Mouse (Mus musculus): ENCODE data around the gene S100a13.

Gene S100a13

DNA sequence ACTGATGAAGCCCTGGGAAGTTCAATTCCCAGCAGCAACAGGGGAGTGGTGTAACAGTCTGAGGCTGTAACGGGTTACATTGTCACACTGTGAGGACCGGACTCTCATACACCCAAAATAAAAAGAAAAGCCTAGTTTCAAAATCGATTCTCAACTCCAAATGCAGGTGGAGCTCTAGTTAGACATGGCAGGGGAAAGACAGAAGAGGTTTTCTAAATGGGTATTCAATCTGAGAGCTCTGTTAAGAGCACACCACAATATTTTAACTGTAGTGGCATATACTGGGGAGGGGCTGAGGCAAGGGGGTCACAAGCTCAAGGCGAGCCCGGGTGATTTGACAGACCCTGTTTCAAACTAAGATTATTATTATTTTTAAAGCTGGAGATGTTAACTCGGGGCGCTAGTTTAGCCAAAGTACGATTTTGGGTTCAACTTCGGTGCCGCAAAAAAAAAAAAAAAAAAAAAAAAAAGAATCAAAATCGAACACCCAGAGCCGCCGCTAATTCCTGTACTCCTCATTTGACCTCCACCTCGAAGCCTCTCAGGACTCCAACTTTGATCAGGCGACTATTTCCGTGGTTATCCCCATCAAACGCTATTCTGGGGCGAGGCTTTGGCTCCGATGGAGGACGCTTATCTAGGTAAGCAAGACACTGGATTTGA, 5.8 kb upstream of the S100a13 start:
- no peak for DNase-seq

DNA sequence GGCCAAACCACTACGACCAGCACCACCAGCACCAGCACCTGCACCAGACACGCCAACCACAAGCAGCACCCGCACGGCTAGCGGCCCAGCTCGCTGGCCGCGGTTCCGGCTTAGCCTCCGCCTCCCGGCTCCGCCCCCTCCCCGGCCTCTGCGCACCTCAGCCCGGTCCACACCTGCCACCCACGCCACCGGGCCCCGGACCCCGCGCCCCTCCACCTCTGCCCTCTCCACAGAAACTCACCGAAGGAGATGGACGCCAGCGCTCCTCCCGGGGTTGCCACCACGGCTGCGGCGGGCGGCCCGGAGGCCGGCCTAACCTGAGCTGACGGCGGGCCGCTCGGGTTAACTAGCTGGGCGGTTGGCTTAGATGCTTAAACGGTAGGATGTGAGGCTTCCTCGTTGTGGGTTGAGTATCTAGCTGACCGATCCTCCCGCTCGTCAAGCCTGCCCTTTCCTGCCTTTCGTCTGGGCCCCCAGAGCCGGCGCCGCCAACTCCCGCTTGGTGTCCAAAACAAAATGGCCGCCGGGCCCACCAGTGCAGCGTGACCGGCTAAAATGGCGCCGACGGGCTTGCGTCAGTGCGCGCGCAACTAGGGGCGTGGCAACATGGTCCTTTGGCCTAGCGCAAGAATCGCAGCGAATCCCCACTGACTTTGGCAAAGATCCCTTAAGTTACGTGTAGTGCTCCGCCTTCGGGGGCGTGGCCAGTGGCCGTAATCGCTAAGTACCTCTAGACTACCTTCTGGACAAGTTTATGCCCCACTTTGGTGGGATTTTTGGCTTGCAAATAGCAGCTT, 5.1 kb upstream of the S100a13 start, which contains the start of gene Chtop:
Chtop (minus strand) TSS at position 549 of the 797 bp plus-strand sequence.
- peak; percentile 99 to 100 for DNase-seq

DNA sequence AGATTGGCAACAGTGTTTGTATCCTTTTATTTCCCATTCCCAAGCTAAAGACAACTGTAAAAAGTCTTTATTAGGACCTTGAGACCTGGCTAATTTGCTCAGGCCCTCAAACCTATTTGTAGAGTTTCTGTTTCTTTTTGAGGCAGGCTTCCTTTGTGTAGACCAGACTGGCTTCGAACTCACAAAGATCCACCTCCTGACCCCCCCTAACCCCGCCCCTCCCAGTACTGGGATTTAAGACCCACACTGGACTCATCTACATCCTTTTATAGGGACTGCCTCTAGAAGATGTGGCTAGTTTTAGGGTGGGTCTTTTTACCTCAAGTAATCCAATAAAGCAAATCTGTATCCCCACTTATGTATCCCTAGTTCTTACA, 4.5 kb upstream of the S100a13 start:
- DNase-seq = no peak

DNA sequence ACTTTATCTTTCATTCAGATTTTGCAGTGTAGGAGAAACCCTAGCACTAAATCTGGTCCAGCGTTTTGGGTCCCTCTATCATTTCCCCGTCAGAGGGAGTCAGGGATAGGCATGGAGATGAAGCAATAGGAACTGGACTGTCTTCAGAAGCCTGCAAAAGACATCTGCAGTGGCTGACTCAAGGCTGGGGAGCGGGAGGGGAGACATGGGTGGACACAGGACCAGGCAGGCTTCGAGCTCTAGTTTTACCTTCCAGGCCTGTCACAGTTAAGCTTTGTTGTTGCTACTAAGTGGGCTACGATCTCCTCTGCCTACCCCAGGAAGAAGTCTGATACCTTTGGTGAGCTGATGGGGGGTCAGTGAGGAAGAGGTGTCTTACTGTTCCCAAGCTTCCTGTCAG, 2.0 kb upstream of the S100a13 start:
- no peak for DNase-seq

DNA sequence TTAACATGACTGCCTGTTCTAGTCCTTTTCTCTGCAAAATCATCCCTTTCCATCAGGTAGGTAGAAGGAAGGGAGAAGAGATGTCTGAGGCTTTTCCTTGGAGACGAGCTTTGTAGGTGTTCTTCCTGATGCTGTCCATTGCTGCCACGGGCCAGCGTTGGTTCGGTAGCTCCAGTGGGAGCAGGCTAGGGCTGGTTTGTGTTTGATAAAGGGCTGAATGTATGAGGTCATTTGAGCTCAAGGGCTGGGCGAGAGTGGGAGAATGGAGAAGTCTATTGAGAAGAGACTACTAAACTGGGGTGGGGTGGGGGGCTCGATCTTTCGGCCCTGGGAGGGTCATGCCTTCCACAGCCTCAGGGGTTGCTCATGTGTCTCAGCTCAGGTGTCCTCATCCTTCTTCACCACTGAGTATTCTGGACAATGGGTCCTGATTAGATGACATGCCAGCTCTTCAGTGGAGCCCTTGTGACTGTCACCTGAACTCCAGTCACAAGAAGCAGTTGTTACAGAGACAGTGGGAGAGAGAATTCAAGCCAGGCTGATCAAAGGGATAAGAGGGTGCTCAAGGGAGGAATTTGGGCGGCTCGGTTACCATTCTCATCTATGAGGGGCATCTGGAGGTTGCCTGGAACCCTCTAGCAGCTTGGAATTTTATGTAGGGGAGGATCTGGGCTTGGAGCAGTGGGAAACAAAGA, 1.1 kb upstream of the S100a13 start:
- DNase-seq = no peak

DNA sequence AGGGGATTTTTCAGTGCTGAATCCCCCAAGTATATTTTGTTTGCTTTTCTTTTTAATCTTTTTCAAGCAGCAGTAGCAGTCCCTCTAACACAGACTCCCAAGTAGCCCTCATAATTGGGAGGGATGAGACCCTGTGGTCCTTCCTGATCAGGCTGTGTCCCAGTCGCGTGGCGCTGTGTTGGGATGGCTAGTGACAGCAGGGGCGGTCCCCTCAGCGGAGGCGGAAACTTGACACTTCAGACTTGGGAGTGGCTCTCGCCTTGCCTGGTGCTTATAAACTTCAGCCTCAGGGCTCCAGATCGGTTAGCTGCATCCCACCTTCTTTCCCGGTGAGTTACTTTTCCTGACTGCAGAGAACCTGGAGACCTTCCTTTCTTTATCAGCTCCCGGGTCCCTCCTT, 456 bp downstream of the S100a13 start:
- no peak for DNase-seq

DNA sequence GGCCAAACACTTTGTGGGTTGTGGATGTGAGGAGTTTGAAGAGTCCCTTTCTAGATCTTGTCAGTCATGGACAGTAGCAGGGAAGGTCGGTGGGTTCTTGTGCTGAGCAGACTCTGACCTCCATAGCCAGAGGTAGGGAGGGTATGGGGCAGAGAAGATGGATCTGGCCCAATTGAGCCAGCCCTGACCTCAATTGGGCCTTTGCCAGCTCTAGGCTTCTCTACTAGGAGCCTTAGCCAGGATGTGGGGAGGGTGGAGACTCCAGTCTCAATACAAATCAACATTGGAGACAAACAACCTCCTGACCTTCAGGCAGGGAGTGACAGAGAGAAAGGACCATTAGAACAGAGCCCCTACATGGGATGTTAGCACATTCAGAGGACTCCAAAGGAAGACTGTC, 1.0 kb downstream of the S100a13 start:
- DNase-seq = no peak

DNA sequence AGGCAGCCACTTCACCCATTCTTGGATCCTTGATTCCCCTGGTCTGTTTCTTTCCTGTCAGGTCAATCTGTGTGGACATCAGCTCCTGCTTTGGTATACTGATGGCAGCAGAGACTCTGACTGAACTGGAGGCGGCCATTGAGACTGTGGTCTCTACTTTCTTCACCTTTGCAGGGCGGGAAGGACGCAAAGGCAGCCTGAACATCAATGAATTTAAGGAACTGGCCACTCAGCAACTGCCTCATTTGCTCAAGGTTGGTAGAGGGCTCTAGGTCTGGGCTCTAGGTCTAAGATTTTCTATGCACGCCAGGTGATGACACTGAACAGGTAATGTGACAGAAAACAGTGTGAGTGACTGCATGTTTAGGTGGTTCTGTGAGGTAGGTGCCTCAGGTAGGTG, 1.6 kb downstream of the S100a13 start:
- no peak for DNase-seq

DNA sequence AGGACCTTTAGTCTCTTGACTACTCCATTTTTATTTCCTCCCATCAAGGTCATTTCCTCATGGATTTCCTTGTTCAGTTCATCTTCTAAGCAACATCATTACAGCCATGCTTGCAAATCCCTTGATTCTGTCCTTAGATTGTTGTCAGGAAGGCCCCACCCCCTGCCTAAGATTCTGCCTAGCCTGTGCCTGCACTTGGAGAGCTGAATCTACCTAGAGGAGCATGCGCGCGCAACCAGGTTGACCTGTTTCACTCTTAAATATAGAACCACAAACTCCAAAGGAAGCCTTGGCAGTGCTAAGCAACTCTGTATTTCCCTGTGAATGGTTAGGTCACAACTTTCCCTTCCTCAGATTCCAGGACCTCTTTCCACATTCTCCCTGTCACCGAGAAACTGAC, 3.5 kb downstream of the S100a13 start:
- DNase-seq = no peak

DNA sequence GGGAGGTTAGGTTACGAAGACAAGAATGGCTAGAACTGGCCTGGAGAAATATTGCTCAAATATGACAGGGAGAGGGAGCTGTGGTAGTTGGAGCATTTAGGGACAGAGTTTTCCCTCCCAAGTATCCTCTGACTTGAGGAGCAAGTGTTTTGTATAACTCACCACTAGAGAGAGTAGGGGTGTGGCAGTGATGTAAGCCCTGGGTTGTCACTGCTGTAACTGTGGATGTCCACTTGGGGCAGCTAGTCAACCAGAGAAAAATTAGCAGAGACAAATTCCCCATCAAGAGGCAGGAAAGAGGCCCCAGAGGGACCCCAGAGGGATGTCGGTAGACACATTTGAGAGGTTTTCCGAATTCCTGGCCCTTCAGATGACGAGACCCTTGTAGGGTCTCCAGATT, 11.2 kb downstream of the S100a13 start:
- DNase-seq = no peak

DNA sequence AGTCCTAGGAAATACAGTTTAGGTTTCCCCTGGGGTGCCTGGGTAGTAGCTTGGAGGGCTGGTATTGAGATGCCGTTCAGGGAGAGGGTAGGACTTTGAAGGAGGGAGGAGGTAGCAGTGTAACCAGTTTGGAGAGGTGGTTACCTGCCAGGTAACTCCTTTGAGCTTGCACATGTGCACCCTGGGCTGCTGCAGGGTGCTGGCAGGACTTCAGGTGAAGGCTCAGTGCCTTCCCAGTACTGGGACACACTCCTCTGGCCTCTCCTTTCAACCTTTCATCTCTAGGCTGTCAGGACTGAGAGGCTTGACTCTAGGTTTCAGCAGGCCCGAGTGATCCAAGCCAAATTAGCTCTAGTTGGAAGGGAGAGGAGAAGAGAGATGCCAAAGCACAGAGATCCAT, 11.8 kb downstream of the S100a13 start:
- no peak for DNase-seq

DNA sequence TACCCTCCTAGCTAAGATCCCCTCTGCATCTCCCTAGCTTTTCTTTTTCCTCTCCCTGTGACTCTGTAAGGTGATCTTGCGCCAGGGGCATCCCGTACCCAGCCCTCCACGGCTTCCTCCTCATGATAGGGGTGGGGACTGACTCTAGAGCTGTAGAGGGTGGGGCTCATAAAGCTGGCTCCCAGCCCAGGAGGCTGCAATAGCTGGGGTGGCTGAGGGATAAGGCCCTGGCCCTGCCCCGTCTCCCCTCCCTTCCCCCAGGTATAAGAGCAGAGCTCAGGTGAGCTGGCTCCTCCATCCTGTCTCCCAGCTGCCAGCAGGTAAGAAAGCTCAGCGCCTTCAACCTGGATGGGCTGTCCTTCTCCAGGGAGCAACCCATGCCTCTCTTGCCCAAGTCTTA, 12.3 kb downstream of the S100a13 start, which contains the start of gene S100a14:
S100a14 (plus strand) TSS at position 277 of the 400 bp plus-strand sequence.
- no peak for DNase-seq

DNA sequence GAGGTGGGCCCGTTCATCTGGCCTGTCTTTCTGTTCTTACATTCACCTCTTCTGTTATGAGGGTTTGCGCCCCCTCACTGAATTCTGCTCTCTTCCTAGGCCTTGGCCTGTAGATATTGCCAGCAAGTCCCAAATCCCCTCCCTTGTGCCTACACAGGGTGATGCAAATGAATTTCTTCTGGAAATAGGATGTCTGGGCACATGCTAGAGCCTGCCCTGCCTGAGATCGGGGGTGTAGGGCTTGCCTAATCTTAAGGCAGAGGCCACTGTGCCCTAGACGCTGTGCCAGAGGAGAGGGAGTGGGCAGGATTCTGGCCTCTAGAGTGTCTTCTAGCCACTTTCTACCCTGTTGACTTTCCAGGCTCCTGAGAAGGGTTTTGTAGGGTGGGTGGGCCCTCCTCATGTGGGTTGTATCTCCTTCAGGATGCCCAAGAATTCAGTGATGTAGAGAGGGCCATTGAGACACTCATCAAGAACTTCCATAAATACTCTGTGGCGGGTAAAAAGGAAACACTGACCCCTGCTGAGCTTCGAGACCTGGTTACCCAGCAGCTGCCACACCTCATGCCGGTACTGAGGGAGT, 13.1 kb downstream of the S100a13 start:
- no peak for DNase-seq

DNA sequence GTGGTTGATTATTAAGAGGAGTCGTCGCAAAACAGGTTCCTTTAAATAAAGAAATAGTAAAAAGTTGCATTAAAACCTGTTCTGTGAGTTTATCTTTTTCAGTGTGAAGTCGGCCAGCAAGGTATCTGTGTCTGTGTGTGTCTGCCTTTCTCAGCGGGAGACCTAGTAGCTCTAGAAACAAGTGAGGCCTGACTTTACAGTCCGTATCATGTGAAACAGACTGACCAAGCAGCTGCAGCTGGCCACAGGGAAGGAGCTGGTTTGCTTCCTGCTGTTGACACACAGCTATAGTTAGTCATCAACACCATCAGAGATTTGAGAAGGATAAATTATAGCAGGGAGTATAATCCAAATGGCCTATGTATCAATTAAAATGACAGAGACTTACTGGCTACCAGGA, 17.5 kb downstream of the S100a13 start:
- DNase-seq = no peak

DNA sequence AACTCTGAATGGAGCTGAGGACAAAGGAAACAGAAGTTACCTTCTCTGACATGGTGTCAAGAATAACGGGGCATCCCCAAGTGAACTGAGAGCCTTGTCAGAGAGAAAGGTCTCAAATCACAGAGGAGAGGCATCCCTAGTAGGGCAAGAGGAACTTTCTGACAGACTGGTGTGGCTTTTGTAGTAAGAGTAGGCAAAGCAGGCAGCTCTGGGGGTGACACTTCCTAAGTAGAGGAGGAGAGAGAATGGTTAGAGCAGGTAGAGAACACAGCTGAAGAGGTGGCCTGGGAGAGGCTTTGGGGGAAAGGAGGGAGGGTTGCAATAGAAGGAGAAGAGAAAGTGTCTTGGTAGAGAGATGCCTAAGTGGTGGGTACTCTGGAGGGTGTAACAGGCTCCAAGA, 21.2 kb downstream of the S100a13 start:
- DNase-seq = no peak

DNA sequence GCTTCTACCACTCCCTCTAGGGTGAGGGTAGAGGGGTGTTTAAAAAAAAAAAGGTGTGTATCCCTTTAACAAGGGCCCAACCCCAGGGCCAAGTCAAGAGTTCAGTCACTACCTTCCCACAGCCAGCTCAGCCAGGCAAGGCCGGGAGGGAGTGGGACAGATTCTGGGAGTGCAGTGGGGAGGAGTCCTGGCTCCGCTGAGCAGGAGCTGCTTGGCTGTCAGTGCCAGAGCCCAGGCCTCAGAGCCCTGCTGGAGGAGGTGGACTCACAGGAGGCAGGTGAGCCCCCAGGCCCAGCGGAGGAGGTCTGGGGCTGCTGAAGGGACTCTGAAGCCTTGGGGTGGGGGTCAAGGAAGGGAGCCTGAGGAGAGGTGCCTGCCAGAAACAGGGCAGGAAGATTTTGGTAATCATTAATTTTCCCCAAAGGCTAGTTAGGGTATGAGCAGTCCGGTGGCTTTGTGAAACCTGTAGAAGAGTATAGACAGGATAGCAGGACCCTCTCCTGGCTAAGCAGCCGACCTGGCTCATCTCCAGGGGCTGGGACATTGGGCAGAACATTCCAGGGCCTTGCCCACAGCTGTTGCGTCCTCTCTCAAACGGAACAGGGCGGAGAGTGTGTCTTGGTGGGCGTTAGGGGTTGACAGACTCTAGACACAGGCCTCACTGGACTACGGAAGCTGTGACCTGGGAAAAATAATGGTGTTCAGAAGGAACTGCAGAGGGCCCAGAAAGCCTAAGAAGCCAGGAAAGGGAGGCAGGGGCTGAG, 23.1 kb downstream of the S100a13 start, which contains the start of gene S100a16:
S100a16 (plus strand) TSS at position 114 of the 764 bp plus-strand sequence.
- DNase-seq = peak; percentile 57 to 64

DNA sequence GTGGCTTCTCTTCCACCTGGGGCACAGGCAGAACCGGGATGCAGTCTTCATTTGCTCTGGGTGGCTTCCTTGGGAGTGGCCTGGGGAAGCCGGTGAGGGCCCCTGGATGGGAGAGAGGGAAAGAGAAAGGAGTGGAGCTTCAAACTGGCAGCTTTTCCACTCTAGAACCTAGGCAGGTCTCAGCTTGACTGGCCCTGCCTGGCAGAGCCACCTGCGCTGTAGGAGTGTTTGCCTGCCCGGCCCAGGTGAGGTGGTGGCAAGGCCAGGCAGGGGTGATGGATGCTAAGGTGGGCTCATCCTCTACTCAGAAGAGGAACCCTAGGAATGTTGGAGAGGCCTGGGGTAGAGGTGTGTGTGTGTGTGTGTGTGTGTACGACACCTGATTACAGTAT, 23.7 kb downstream of the S100a13 start:
- DNase-seq = no peak

DNA sequence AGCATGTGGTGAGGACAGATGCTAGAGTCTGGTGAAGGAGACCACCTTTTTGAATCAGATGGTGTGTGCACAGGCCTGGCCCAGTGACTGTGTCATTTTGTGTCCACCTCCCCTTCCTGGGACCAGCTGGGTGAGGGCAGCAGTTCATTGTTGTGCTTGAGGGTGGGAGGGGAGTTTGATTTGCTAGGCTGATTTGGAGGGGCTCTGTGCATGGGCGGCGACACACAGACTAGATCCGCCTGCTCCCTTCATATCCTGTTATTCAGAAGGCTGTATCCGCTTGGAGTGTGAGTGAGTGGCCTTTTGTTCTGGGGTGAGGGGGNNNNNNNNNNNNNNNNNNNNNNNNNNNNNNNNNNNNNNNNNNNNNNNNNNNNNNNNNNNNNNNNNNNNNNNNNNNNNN, 26.7 kb downstream of the S100a13 start:
- DNase-seq = no peak

DNA sequence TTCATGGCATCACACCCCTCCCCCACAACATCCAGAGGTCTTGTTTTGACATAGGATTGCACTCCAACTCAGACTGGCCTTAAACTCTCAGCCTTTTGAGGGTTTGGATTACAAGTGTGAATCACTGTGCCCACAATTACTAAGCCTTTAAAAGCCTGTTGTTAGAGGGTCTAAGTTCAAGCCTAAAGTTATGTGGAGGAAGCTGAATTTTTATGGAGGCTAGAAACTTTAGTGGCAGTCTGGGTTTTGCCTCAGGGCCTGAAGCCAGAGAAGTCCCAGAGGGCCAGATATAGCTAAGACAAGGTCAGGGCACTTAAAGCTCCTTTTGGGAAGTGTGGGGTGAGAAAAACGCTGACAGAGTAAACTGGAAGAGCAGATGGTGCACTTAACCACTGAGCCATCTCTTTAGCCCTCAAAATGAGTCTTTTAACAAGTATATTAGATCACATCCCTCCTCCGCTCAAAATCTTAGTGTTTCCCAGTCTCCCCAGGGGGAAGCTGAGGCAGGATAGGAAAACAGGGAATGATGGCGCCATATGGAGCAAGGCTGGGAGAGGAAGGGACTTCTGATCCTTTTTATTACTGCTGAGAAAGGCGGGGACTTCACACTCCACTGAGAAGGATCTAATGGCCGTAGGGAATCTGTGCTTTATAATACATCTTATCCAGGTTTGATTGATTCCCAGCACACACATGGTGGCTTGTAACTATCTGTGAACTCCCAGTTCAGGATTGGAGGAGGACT, 35.6 kb downstream of the S100a13 start:
- no peak for DNase-seq

DNA sequence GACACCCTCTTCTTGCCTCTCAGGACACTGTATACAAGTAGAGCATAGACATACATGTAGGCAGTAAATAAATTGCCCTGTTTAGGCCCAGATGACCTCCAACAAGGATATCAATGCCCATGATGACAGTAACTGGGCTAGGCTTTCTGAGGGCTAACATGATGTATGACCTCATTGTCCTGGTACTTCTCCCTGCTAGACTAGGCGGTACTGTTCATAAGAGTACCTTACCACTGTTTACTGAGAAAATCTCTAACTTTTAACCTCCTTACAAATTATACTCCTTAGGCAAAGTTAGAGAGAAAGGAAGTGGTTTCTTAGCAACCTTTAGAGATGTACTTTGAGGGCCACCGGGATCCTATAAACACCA, 36.2 kb downstream of the S100a13 start:
- DNase-seq = no peak

DNA sequence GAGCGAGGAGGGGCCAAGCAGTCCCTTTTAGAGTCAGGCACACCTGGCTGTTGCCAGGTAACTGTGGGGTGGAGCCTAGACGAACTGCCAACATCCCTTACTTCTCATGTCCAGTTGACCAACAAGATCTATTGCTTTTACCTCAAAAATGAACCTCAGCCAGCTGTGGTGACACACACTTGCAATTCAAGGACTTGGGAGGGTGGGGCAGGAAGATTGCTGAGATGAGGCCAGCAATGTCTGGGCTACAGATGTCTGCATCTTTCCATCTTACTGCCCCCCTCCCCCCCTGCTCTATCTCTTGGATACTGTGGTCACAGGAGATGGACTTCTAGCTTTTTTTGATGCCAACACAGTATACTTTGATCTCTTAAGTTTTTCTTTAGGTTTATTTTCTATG, 38.0 kb downstream of the S100a13 start:
- DNase-seq = no peak

DNA sequence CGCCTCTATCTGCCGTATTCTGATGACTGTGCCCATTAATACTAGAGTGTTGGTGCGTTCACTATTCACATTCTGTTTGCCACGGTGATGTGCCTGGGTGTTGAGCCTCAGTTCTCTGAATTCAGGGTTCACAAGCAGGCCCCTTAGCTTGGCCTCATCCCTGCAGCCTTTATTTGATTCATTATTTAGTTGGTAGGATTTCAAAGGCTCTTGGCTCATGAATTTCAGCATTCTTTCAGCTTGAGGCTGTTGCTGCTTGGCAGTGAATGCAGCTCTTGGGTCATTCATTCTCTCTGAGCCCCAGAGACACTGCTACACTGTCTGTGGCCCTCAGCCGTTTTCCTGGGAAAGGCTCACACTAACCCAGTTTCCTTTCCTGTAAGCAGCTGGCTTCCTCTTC, 41.7 kb downstream of the S100a13 start:
- no peak for DNase-seq

Data from cerebellum, postnatal 36 days (tissue).